Mouse (Mus musculus): ENCODE data around the gene Henmt1.

DNA sequence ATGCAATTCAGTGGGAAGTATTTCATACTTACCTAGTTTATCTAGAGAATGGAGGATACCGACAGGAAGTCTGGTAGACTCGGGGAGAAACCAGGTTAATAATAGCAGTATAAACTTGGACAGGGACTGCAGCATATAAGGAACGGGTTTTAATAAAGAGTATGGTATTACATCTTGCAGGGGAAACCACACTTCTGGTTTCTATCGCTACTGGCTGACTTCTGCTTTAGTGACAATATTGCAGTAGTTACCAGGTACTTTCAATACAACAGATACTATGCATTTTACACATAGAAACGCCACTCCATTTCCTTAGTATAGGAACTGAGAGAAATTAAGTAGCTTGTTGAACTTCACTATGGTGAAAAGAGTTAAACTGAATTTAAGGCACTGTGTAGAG is 68.5 kb downstream of the Henmt1 start:
- TF ChIP-seq CTCF (IDR thresholded peaks at IDR 0.05; ENCODE audit: low read depth, low read length) = no peak
- TF ChIP-seq POLR2A (IDR thresholded peaks at IDR 0.05; ENCODE audit: extremely low read depth, insufficient read depth, low read length) = no peak
